Mouse (Mus musculus): Measurements from ENCODE around the gene 2310034G01Rik. TPM values are rescaled to one million over a fixed set of nuclear protein-coding genes. Genes with fewer than 3 reads are reported as not detected.

2310034G01Rik gene
- total RNA-seq, 2 experiments from 2014 or later = 0.79 to 0.98 TPM

GRCm38 (mm10) chr19:46358381-46358780 is 8.3 kb upstream of the 2310034G01Rik start:
- no peak for DNase-seq (ENCODE audit: low spot score in 2 of 2)

GRCm38 (mm10) chr19:46357344-46358280 is 7.5 kb upstream of the 2310034G01Rik start:
- DNase-seq (ENCODE audit: low spot score in 2 of 2) = no peak

- peak; percentile 83 to 89 for DNase-seq (ENCODE audit: low spot score in 2 of 2)
These were observed 6.6 kb upstream of the 2310034G01Rik start for GRCm38 (mm10) chr19:46356701-46357138.

DNA sequence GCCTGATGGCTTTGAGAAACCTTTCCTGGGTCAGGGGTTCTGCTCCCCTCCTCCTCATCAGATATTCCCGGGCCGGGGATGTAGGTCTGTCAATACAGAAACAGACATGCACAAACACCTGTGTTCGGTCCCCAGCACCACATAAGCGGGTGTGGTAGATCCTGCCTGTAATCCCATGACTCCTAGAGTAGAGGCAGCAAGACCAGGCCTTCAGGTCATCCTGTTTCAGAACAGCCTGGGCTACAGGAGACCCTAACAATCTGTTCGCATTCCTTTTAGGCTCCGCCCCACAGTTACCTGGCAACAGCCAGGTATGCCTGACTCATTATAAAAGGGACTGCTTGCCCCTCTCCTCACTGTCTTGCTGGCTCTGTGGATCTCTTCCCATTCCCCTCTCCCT is 552 bp downstream of the 2310034G01Rik start:
- no peak for DNase-seq (ENCODE audit: low spot score in 2 of 2)

DNA sequence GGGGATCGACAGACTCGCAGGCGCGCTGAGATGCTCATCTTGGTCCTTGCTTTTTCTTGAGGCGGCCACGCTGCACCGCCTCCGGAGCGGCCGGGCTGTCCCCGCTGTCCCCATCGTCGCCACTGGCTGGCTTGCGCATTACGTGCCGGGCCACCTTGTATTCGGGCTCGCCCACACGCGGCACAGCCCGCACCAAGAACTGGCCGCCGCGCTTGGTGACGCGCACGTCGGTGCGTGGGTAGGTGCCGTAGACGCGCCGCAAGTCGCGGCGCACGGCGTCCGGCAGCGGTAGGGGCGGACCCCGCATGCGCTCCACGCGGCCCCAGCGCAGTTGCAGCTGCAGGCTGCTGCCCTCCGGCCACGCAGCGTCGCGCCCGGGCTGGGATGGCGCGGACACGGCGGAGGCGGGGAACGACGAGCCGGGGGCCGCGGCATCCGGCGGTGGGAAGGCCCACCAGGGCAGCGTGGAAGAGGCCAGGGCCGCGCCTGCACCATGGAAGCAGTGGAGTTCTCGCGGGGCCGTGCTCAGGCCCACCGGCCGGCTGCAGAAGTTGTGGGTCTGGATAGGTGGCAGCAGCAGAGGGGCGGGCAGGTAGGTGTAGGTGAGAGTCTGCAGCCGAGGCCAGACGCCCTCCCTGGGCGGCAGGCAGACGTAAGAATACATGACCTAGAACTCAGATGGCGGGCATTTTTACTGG is 1.2 kb downstream of the 2310034G01Rik start:
- DNase-seq (ENCODE audit: low spot score in 2 of 2) = peak; percentile 91 to 96

GRCm38 (mm10) chr19:46347936-46348668 is 2.0 kb downstream of the 2310034G01Rik start:
- no peak for DNase-seq (ENCODE audit: low spot score in 2 of 2)

GRCm38 (mm10) chr19:46347146-46347545 is 3.0 kb downstream of the 2310034G01Rik start:
- no peak for DNase-seq (ENCODE audit: low spot score in 2 of 2)

DNA sequence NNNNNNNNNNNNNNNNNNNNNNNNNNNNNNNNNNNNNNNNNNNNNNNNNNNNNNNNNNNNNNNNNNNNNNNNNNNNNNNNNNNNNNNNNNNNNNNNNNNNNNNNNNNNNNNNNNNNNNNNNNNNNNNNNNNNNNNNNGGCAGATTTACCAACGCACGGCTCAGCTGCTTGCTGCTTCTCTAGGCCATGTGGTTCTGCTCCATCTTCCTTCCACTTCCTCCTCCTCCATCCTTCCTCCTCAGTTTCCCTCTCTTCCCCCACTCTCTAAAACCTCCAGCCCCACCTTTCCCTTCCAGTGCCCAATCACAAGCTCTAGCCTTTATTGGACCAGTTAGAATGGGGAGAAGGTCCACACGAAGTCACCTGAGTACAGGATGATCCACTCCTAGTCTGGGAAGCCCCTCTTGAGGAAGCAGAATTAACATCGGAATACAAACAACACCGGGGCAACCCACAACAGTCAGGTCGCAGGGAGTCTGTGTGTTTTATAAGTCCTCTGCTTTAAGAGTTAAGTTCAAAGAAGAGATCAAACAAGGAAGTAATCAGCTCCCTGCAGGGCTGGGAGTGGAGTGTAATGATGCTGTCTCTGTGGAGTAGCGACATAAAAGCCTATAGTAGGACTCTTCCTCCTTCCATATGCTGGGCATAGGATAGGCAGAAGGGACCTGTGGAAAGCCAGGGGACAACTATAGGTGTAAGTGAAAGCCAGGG is 5.2 kb downstream of the 2310034G01Rik start:
- DNase-seq (ENCODE audit: low spot score in 2 of 2) = no peak

GRCm38 (mm10) chr19:46339287-46339971 is 10.7 kb downstream of the 2310034G01Rik start:
- no peak for DNase-seq (ENCODE audit: low spot score in 2 of 2)

DNA sequence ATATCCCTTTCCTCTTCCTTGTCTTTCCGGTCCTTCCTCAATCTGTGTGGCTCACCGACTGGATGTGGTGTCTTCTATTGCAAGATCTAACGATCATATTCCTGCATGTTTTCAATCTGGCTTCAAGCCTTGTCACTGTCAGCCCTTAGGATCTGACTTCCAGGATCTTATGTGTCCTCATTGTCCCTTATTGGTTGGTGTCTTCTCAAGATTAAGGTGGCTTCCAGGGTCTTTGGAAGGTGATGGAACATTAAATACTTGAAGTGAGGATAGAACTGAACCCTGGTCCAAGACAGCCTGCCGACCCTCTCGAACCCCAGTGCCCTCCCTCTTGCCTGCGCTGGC is 11.2 kb downstream of the 2310034G01Rik start:
- no peak for DNase-seq (ENCODE audit: low spot score in 2 of 2)

- DNase-seq (ENCODE audit: low spot score in 2 of 2) = peak; percentile 98 to 99
These were observed 11.7 kb downstream of the 2310034G01Rik start, which contains the start of gene Cuedc2 for GRCm38 (mm10) chr19:46338331-46338936. Cuedc2 (minus strand) TSS chr19:46338702.

DNA sequence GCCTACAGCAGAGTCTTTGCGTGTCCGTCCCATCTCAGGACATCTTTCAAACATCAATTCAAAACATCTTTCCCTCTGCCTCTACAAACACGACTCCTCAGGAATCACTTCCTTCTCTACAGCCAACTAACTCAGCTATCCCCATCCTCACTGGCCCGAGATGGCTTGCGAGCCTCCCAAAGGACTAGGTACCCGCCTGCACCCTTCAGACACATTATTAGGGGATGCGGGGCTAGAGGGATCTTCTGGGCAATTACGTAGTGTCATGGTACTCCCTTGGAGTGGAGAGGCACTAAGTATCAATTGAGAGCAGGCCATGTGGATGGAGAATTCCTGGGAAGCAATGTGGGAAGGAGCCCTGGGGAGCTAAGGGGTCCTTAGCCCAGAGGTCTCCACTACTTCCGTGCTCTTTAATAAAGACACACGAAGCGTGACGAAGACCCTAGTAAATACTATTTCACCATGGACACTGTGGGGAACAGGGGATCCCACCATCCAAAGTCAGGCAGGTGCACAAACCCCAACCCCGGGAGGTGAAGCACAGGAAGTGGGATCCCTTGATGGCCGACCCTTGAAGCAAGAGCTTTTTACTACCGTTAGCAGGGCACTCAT is 12.3 kb downstream of the 2310034G01Rik start:
- DNase-seq (ENCODE audit: low spot score in 2 of 2) = no peak

DNA sequence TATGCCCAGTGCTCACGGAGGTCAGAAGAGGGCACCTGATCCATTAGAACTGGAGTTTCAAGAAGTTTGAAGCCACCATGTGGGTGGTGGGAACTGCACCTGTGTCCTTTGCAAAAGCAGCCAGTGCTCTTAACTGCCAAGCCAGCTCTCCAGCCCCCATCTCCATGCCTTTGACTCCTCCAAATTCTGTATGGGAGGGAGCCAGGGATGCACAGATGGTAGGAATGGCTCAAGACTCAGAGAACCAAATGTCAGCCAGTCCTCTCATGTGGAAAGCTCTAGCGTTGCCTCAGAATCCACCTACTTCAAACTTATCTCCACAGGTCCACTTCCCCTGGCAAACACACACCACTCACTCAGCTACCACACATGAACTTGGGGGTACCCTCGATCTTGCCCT is 16.2 kb downstream of the 2310034G01Rik start:
- DNase-seq (ENCODE audit: low spot score in 2 of 2) = no peak

DNA sequence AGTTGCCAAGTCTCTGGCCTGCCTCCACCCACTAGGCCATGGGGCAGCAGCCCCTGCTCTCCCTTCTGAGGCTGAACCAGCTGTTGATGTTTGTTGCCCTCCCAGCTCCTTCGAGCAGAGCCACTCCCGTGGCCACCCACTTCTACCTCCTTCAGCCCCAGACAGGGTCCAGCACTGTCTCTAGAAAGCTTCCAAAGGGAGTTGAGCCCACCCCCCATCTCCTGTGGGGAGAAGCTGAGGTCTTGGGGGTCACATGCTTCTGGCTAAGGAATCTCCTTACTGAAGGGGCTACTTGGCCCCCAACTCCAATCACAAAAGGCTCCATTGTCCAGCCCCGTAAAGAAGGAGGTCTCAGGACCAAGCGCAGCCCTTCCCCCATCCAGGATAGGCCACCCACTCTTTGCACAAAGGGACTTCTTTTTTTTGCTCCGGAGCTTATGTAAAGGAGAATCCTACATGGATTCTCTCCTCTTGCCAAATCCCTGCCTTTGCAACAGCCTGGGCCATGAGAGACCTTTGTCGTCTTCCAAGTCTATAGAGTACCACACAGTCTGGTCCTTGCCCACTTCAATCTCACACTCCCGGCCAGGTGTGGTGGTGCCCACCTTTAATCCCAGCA is 17.3 kb downstream of the 2310034G01Rik start:
- DNase-seq (ENCODE audit: low spot score in 2 of 2) = no peak

DNA sequence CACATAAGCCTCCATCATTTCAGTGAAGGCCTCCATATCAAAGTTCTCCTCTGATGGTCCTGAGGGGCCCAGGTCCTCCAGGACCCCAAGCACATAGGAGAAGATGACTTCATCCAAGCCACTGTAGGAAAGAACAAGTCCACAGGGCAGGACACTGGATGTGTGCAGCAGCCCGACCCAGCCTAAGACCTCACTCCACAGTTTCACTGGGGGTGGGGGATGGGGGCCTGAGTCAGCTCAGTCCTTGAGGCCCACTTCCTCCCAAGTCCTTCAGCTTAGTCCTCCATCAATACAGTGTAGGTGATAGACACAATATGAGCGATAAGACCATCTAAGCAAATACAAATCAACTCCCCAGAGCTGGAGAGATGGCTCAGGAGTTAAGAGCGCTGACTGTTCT is 18.2 kb downstream of the 2310034G01Rik start:
- no peak for DNase-seq (ENCODE audit: low spot score in 2 of 2)

DNA sequence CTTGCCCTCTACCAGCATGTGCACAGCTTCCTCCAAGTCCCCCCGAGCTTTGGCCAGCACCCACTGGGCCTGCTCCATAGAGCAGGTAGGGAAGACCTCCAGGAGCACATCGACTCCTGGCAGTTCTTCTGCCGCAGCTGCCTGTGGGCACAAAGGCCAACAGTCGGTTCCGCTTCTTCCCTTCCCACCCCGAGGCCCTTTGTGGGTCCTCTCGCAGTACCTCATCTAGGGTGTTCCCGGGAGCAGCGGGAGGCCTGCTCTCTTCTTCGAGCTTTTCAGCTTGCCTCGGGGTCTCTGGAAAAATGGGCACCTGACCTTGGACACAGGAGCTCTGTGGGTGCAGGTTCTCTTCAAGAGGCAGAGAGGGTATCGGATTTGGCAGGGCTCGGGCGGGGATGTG is 18.8 kb downstream of the 2310034G01Rik start:
- DNase-seq (ENCODE audit: low spot score in 2 of 2) = no peak

- no peak for DNase-seq (ENCODE audit: low spot score in 2 of 2)
These were observed 19.4 kb downstream of the 2310034G01Rik start for GRCm38 (mm10) chr19:46330696-46331095.

DNA sequence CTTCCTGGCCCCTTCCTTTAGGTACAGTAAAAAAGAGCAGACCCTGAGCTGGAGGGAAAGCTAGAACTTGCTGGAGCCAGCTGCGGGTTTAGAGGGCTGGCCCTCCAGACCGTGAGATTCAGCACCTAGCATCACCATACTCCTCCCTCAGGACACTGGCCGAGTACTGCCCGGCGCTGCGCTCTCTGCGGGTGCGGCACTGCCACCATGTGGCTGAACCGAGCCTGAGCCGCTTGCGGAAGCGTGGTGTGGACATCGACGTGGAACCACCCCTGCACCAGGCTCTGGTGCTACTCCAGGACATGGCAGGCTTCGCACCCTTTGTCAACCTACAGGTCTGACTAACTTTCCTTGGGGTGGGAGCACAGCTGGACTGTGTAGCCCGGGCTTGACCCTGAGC is 20.2 kb downstream of the 2310034G01Rik start:
- peak; percentile 81 to 86 for DNase-seq (ENCODE audit: low spot score in 2 of 2)
